Mouse (Mus musculus): ENCODE measurements around the gene Fry. TPM values are rescaled to one million over a fixed set of nuclear protein-coding genes. Genes with fewer than 3 reads are reported as not detected.
A peak's percentile ranks its signal among the peaks of the same experiment; 100 is the strongest.

Gene Fry
- polyA plus RNA-seq, 1 experiment from 2014 or later = 5.5 TPM

DNA sequence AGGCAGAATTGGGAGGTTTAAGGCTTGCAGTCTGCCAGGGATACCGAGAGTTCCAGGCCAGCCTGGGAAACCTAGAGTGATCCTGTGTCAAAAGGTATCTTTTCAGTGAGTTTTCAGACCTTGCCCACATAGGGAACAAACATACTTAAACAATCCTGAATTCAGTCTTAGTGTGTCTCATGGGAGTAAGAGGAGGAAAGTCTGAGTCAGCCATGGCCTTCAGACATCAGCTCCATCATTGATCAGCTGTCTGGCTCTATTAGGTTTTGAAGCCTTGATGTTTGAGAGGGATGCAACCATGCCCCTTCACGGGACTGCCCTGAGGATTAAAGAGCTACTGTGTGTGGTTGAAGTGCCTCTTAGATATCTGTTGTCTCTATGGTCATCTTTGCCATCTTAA is 232.7 kb downstream of the Fry start:
- Histone ChIP-seq H3K27me3 (ENCODE audit: insufficient read depth, low read length) (no peaks in the 10 kb centered on the region), H3K9ac (no peak overlapping the region), H3K9me3 (ENCODE audit: low read depth, low read length) (no peaks in the 10 kb centered on the region; the same call in 1 of the 2 replicates), H3K4me2 (no peak overlapping the region), H3K4me3 (ENCODE audit: low read depth, low read length) (no peak overlapping the region), H3K36me3 (ENCODE audit: insufficient read depth) (no peaks in the 10 kb centered on the region), H3K4me1 (ENCODE audit: insufficient read depth) (no peaks in the 10 kb centered on the region), H3K27ac (ENCODE audit: low read depth) (no peak overlapping the region)
- no peak for DNase-seq
- no peak for ATAC-seq (ENCODE audit: insufficient read depth)
- WGBS = 71% methylated on average over 2 of the region's 2 CpGs
- TF ChIP-seq CTCF (IDR thresholded peaks at IDR 0.05; ENCODE audit: low read depth) = no peak

- Histone ChIP-seq H3K27ac (ENCODE audit: low read depth) (no peak overlapping the region), H3K9me3 (ENCODE audit: low read depth, low read length) (no peaks in the 10 kb centered on the region), H3K4me1 (ENCODE audit: insufficient read depth) (no peaks in the 10 kb centered on the region), H3K4me2 (no peak overlapping the region), H3K9ac (no peak overlapping the region), H3K4me3 (ENCODE audit: low read depth, low read length) (no peak overlapping the region), H3K36me3 (ENCODE audit: insufficient read depth) (no peaks in the 10 kb centered on the region), H3K27me3 (ENCODE audit: insufficient read depth, low read length) (no peaks in the 10 kb centered on the region)
- no peak for TF ChIP-seq CTCF (IDR thresholded peaks at IDR 0.05; ENCODE audit: low read depth)
- no peak for ATAC-seq (ENCODE audit: insufficient read depth)
- DNase-seq = no peak
- 81% methylated on average over 14 of the region's 14 CpGs for WGBS
Observed at GRCm38 (mm10) chr5:150358671-150359070, 240.2 kb downstream of the Fry start.

DNA sequence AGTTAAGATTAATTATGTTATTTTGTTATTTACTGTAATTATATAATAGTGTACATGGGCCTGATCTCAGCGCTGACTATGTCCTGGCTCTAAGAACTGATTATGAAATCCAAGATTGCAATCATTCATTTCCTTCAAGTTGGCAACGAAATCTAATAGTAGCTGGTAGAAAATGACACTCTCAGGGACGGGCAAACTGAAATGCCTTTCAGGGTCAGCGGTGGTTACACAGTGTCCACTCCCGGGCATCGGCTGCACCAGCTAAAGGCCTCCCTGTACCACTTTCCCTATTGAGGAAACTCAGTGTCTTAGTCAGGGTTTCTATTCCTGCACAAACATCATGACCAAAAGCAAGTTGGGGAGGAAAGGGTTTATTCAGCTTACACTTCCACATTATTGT is 243.8 kb downstream of the Fry start:
- ATAC-seq (ENCODE audit: insufficient read depth) (no peak), DNase-seq (no peak)
- no peak overlapping the region for H3K27ac ChIP-seq (ENCODE audit: low read depth)
- no peak overlapping the region for H3K9ac ChIP-seq
- 82% methylated on average over 6 of the region's 6 CpGs for WGBS
- no peak for TF ChIP-seq CTCF (IDR thresholded peaks at IDR 0.05; ENCODE audit: low read depth)
- no peak overlapping the region for H3K4me2 ChIP-seq
- H3K27me3 ChIP-seq (ENCODE audit: insufficient read depth, low read length) = no peaks in the 10 kb centered on the region
- no peaks in the 10 kb centered on the region; the same call in 1 of the 2 replicates for H3K9me3 ChIP-seq (ENCODE audit: low read depth, low read length)
- no peak overlapping the region for H3K4me3 ChIP-seq (ENCODE audit: low read depth, low read length)
- no peaks in the 10 kb centered on the region for H3K36me3 ChIP-seq (ENCODE audit: insufficient read depth)
- H3K4me1 ChIP-seq (ENCODE audit: insufficient read depth) = no peaks in the 10 kb centered on the region

DNA sequence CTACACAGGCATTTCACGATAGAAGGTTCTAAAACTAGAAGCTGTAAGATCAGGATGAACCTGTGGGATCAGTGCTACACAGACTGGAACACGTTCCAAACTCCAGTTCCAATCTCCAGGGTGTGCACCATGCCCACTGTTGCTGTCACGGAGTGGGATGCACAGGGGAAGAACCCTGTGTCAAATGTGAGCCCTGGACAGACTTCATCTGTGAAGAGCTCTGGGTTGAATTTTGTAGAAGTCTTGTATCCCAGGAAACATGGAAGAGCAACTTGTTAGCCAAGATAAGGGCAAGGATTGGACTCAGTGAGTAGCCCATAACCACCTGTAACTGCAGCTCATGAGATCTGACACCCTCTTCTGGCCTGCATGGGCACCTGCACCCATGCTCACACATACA is 246.2 kb downstream of the Fry start:
- TF ChIP-seq CTCF (IDR thresholded peaks at IDR 0.05; ENCODE audit: low read depth) = no peak
- Histone ChIP-seq H3K4me3 (ENCODE audit: low read depth, low read length) (no peak overlapping the region), H3K36me3 (ENCODE audit: insufficient read depth) (no peaks in the 10 kb centered on the region), H3K27ac (ENCODE audit: low read depth) (no peak overlapping the region), H3K4me2 (no peak overlapping the region), H3K9me3 (ENCODE audit: low read depth, low read length) (no peaks in the 10 kb centered on the region; the same call in 1 of the 2 replicates), H3K27me3 (ENCODE audit: insufficient read depth, low read length) (no peaks in the 10 kb centered on the region), H3K9ac (no peak overlapping the region), H3K4me1 (ENCODE audit: insufficient read depth) (no peaks in the 10 kb centered on the region)
- DNase-seq = no peak
- 80% methylated on average over 3 of the region's 3 CpGs for WGBS
- no peak for ATAC-seq (ENCODE audit: insufficient read depth)

DNA sequence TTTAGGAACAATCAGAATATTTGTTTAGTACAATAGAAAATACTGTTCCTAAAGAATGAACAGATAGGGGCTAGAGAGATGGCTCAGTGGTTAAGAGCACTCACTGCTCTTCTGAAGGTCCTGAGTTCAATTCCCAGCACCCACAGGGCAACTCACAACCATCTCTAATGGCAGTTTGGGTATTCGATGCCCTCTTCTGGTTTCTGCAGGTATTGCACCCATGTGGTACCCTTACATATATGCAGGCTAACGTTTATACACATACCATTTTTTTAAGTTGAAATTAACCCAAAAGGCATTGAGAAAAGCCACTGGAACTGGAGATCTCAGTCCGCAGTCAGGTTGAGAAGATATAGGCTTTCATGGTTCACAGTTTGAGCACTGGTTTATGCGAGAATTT is 248.6 kb downstream of the Fry start:
- no peak overlapping the region for H3K4me3 ChIP-seq (ENCODE audit: low read depth, low read length)
- H3K4me1 ChIP-seq (ENCODE audit: insufficient read depth) = no peaks in the 10 kb centered on the region
- WGBS = 76% methylated on average over 4 of the region's 4 CpGs
- no peak overlapping the region for H3K27ac ChIP-seq (ENCODE audit: low read depth)
- H3K27me3 ChIP-seq (ENCODE audit: insufficient read depth, low read length) = no peaks in the 10 kb centered on the region
- no peak overlapping the region for H3K4me2 ChIP-seq
- no peak for ATAC-seq (ENCODE audit: insufficient read depth)
- TF ChIP-seq CTCF (IDR thresholded peaks at IDR 0.05; ENCODE audit: low read depth) = peak; percentile 42
- no peak overlapping the region for H3K9ac ChIP-seq
- no peaks in the 10 kb centered on the region; the same call in 1 of the 2 replicates for H3K9me3 ChIP-seq (ENCODE audit: low read depth, low read length)
- H3K36me3 ChIP-seq (ENCODE audit: insufficient read depth) = no peaks in the 10 kb centered on the region
- DNase-seq = no peak

DNA sequence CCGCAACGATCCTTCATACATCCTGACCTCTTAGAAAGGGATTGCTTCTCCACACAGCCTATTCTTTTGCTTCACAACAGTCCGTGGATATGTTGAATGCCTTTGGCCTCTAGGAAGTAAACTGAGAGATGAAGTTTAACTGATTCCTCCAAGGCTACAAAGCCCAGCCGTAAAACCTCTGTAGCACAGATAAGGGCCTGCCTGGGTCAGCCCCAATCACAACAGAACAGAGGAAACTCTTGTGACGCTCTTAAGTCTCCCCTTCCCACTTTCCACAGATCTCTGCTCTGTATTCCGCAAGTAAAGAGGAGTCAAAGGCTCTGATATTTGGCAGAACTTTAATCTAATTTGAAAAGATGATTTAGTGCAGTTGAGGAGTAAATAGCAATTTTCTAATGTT is 251.8 kb downstream of the Fry start:
- Histone ChIP-seq H3K4me3 (ENCODE audit: low read depth, low read length) (no peak overlapping the region), H3K4me2 (no peak overlapping the region), H3K4me1 (ENCODE audit: insufficient read depth) (no peaks in the 10 kb centered on the region), H3K27ac (ENCODE audit: low read depth) (no peak overlapping the region), H3K9me3 (ENCODE audit: low read depth, low read length) (no peaks in the 10 kb centered on the region; the same call in 1 of the 2 replicates), H3K9ac (no peak overlapping the region), H3K27me3 (ENCODE audit: insufficient read depth, low read length) (no peaks in the 10 kb centered on the region), H3K36me3 (ENCODE audit: insufficient read depth) (no peaks in the 10 kb centered on the region)
- no peak for TF ChIP-seq CTCF (IDR thresholded peaks at IDR 0.05; ENCODE audit: low read depth)
- WGBS = 41% methylated on average over 6 of the region's 6 CpGs
- no peak for DNase-seq
- no peak for ATAC-seq (ENCODE audit: insufficient read depth)

GRCm38 (mm10) chr5:150370895-150371294 is 252.4 kb downstream of the Fry start:
- no peak for DNase-seq
- Histone ChIP-seq H3K36me3 (ENCODE audit: insufficient read depth) (no peaks in the 10 kb centered on the region), H3K4me2 (no peak overlapping the region), H3K27me3 (ENCODE audit: insufficient read depth, low read length) (no peaks in the 10 kb centered on the region), H3K27ac (ENCODE audit: low read depth) (no peak overlapping the region), H3K9ac (no peak overlapping the region), H3K4me3 (ENCODE audit: low read depth, low read length) (no peak overlapping the region), H3K9me3 (ENCODE audit: low read depth, low read length) (no peaks in the 10 kb centered on the region; the same call in 1 of the 2 replicates), H3K4me1 (ENCODE audit: insufficient read depth) (no peaks in the 10 kb centered on the region)
- ATAC-seq (ENCODE audit: insufficient read depth) = no peak
- no peak for TF ChIP-seq CTCF (IDR thresholded peaks at IDR 0.05; ENCODE audit: low read depth)

DNA sequence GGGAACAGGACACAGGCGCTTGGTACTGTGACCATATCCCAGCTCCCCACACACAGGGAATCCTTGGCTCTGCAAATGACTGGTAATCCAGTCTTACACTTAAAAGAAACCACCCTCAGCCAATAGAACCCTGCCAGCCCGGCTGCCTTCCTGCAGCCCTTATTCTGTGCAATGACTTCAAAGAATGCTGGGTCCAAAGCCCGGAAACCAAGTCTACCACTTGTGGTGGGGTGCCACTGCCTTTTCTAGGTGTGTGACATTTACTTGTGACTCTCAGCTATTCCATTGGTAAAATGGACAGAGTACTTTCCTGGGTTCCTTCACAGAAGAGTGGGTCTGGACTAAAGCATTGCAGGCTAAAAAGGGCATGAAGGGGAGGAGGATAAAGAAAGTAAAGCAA is 254.5 kb downstream of the Fry start:
- Histone ChIP-seq H3K9ac (no peak overlapping the region), H3K27ac (ENCODE audit: low read depth) (no peak overlapping the region), H3K9me3 (ENCODE audit: low read depth, low read length) (no peaks in the 10 kb centered on the region), H3K36me3 (ENCODE audit: insufficient read depth) (no peaks in the 10 kb centered on the region), H3K4me1 (ENCODE audit: insufficient read depth) (no peaks in the 10 kb centered on the region), H3K4me3 (ENCODE audit: low read depth, low read length) (no peak overlapping the region), H3K4me2 (no peak overlapping the region), H3K27me3 (ENCODE audit: insufficient read depth, low read length) (no peaks in the 10 kb centered on the region)
- TF ChIP-seq CTCF (IDR thresholded peaks at IDR 0.05; ENCODE audit: low read depth) = no peak
- no peak for DNase-seq
- 75% methylated on average over 3 of the region's 3 CpGs for whole genome bisulfite sequencing
- ATAC-seq (ENCODE audit: insufficient read depth) = no peak

Data from lung, embryonic 14.5 days (tissue).